Mouse (Mus musculus): ENCODE measurements around the gene Igfbp7.

DNA sequence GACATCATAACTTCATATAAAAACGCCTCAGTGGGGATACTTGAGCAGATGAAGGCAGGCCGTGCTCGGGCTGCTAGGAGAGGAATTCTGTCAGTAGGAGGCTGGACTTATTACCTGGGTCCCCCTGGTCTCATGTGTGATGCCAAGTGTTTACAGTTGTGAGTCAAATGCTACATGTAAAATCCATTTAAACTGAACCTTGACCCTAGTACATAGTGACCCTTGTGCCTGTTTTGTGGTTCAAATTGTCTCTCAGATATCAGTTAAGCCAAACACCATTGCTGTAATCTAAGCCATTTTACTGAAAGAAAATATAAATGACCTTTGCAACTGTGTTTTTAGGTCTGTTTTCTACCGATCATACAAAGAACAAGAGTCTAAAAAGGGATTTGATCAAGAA, 67.8 kb downstream of the Igfbp7 start:
- TF ChIP-seq CTCF (IDR thresholded peaks at IDR 0.05; ENCODE audit: low read depth) (no peak), EP300 (optimal IDR thresholded peaks at IDR 0.05) (no peak)

Measured in stomach, postnatal 0 days (tissue).